Mouse (Mus musculus): ENCODE results near the gene Ubc. TPM values are rescaled to one million over a fixed set of nuclear protein-coding genes. Genes with fewer than 3 reads are reported as not detected.

Ubc gene
- polyA plus RNA-seq, 1 experiment = 168 TPM

GRCm38 (mm10) chr5:125406322-125407016 lies 16.5 kb upstream of the Ubc start:
- Histone ChIP-seq H3K4me3 (replicated peaks; ENCODE audit: control insufficient read depth, low read depth, low read length) (peak overlapping the region; percentile 71), H3K27ac (ENCODE audit: control insufficient read depth, insufficient read depth, low read depth, low read length, poor library complexity) (peak overlapping the region; percentile 67), H3K4me1 (ENCODE audit: control insufficient read depth, insufficient read depth, low read length) (peaks cover 2% of the 10 kb centered on the region; the same call in 1 of the 2 replicates)
- WGBS = 6% methylated on average over 20 of the region's 20 CpGs
- TF ChIP-seq POLR2A (IDR thresholded peaks at IDR 0.05; ENCODE audit: borderline replicate concordance, control insufficient read depth, low read depth, low read length) (peak; percentile 22; the same call in 1 of the 2 replicates), CTCF (IDR thresholded peaks at IDR 0.05; ENCODE audit: control insufficient read depth, insufficient read depth, low read length) (no peak)

- Histone ChIP-seq H3K4me3 (replicated peaks; ENCODE audit: control insufficient read depth, low read depth, low read length) (peak overlapping the region; percentile 78), H3K4me1 (ENCODE audit: control insufficient read depth, insufficient read depth, low read length) (peaks cover 2% of the 10 kb centered on the region; the same call in 1 of the 2 replicates), H3K27ac (ENCODE audit: control insufficient read depth, insufficient read depth, low read depth, low read length, poor library complexity) (no peak overlapping the region; the same call in 1 of the 2 replicates)
- TF ChIP-seq CTCF (IDR thresholded peaks at IDR 0.05; ENCODE audit: control insufficient read depth, insufficient read depth, low read length) (no peak), POLR2A (IDR thresholded peaks at IDR 0.05; ENCODE audit: borderline replicate concordance, control insufficient read depth, low read depth, low read length) (no peak)
- WGBS = under 1% methylated on average over 31 of the region's 31 CpGs
These were observed 15.7 kb upstream of the Ubc start for GRCm38 (mm10) chr5:125405546-125406248.

GRCm38 (mm10) chr5:125404903-125405545 lies 15.0 kb upstream of the Ubc start:
- Histone ChIP-seq H3K27ac (ENCODE audit: control insufficient read depth, insufficient read depth, low read depth, low read length, poor library complexity) (peak overlapping the region; percentile 62), H3K4me3 (replicated peaks; ENCODE audit: control insufficient read depth, low read depth, low read length) (peak overlapping the region; percentile 78), H3K4me1 (ENCODE audit: control insufficient read depth, insufficient read depth, low read length) (peaks cover 2% of the 10 kb centered on the region; the same call in 1 of the 2 replicates)
- WGBS = under 1% methylated on average over 28 of the region's 28 CpGs
- no peak for TF ChIP-seq POLR2A (IDR thresholded peaks at IDR 0.05; ENCODE audit: borderline replicate concordance, control insufficient read depth, low read depth, low read length)
- TF ChIP-seq CTCF (IDR thresholded peaks at IDR 0.05; ENCODE audit: control insufficient read depth, insufficient read depth, low read length) = no peak

GRCm38 (mm10) chr5:125404536-125404902 lies 14.5 kb upstream of the Ubc start:
- peak overlapping the region; percentile 78 for H3K4me3 ChIP-seq (replicated peaks; ENCODE audit: control insufficient read depth, low read depth, low read length)
- no peak overlapping the region for H3K27ac ChIP-seq (ENCODE audit: control insufficient read depth, insufficient read depth, low read depth, low read length, poor library complexity)
- peaks cover 2% of the 10 kb centered on the region; the same call in 1 of the 2 replicates for H3K4me1 ChIP-seq (ENCODE audit: control insufficient read depth, insufficient read depth, low read length)
- TF ChIP-seq POLR2A (IDR thresholded peaks at IDR 0.05; ENCODE audit: borderline replicate concordance, control insufficient read depth, low read depth, low read length) (no peak), CTCF (IDR thresholded peaks at IDR 0.05; ENCODE audit: control insufficient read depth, insufficient read depth, low read length) (no peak)
- under 1% methylated on average over 7 of the region's 7 CpGs for WGBS

DNA sequence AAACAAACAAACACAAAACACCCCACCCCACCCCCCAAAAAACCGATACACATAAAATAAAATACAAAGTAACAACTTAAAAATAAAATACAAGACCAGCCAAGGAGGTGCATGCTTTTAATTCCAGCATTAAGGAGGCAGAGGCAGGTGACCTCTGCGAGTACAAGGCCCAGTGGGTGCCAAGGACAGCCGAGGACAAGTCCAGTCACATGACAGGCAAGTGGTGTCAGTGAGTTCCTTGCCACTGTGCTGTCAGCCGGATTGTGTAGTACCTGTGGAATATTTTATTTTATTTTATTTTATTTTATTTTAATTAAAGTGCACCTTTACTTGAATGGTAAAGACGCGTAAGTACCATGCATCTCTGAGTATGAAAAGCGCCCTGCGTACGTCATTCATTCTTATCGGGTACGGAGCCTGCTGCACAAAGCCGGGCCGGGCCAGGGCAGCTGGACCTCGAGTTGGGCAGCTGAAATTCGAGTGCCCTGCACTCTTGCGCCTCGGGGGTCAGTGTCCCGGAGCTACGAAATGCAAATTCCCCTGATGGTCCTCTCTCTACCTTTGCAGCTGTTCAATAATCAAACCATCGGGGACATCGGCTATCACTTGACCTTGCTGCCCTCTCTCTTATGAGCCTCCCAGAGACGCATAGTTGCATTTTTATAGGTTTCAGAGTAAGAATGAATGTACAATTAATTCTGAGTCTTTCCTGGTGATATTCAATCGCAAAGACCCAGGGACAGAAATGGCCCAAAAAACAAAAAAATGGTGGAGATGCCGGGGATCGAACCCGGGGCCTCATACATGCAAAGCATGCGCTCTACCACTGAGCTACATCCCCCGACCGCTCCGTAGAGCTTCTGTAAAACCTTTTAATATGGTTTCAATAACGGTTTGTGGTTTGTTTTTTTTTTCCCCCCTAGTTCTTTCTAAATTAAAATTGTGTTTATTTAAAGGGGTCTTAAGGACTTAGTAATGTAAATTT lies 13.8 kb upstream of the Ubc start:
- peaks cover 2% of the 10 kb centered on the region; the same call in 1 of the 2 replicates for H3K4me1 ChIP-seq (ENCODE audit: control insufficient read depth, insufficient read depth, low read length)
- H3K4me3 ChIP-seq (replicated peaks; ENCODE audit: control insufficient read depth, low read depth, low read length) = no peak overlapping the region
- H3K27ac ChIP-seq (ENCODE audit: control insufficient read depth, insufficient read depth, low read depth, low read length, poor library complexity) = no peak overlapping the region
- 41% methylated on average over 31 of the region's 31 CpGs for WGBS
- TF ChIP-seq POLR2A (IDR thresholded peaks at IDR 0.05; ENCODE audit: borderline replicate concordance, control insufficient read depth, low read depth, low read length) = no peak
- TF ChIP-seq CTCF (IDR thresholded peaks at IDR 0.05; ENCODE audit: control insufficient read depth, insufficient read depth, low read length) = no peak

DNA sequence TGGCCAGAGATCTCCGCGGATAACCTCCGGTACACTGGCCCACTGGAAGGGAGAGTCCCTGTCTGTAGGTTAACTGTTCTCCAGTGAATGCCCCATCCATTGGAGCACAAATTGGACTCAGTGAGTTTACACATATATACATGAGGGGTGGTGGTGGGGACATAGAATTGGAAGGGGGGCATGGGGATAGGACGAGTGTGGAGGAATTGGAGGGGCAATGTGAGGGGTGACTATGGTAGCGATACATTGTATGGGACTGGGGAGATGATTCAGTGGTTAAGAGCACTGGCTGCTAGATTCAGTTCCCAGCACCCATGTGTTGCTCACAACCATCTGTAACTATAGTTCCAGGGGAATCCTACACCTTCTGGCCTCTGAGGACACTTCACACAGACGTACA lies 13.0 kb upstream of the Ubc start:
- no peak overlapping the region for H3K27ac ChIP-seq (ENCODE audit: control insufficient read depth, insufficient read depth, low read depth, low read length, poor library complexity)
- peaks cover 2% of the 10 kb centered on the region; the same call in 1 of the 2 replicates for H3K4me1 ChIP-seq (ENCODE audit: control insufficient read depth, insufficient read depth, low read length)
- WGBS = 83% methylated on average over 6 of the region's 6 CpGs
- TF ChIP-seq CTCF (IDR thresholded peaks at IDR 0.05; ENCODE audit: control insufficient read depth, insufficient read depth, low read length) (no peak), POLR2A (IDR thresholded peaks at IDR 0.05; ENCODE audit: borderline replicate concordance, control insufficient read depth, low read depth, low read length) (no peak)
- no peak overlapping the region for H3K4me3 ChIP-seq (replicated peaks; ENCODE audit: control insufficient read depth, low read depth, low read length)

GRCm38 (mm10) chr5:125402476-125402875 lies 12.5 kb upstream of the Ubc start:
- Histone ChIP-seq H3K4me3 (replicated peaks; ENCODE audit: control insufficient read depth, low read depth, low read length) (no peak overlapping the region), H3K4me1 (ENCODE audit: control insufficient read depth, insufficient read depth, low read length) (peaks cover 2% of the 10 kb centered on the region; the same call in 1 of the 2 replicates), H3K27ac (ENCODE audit: control insufficient read depth, insufficient read depth, low read depth, low read length, poor library complexity) (no peak overlapping the region)
- TF ChIP-seq POLR2A (IDR thresholded peaks at IDR 0.05; ENCODE audit: borderline replicate concordance, control insufficient read depth, low read depth, low read length) (no peak), CTCF (IDR thresholded peaks at IDR 0.05; ENCODE audit: control insufficient read depth, insufficient read depth, low read length) (no peak)
- WGBS = 85% methylated on average over 10 of the region's 10 CpGs
